Mouse (Mus musculus) testis, adult 2 months (tissue): Measurements from ENCODE around the gene Mall. TPM values are rescaled to one million over a fixed set of nuclear protein-coding genes. Genes with fewer than 3 reads are reported as not detected.

ENCODE experiments used
- H3K27ac ChIP-seq: fragments of 200-500 bp; 2 replicates; pipeline ENCODE4 v1.5.1; 2012; ENCODE audit warnings: low read depth, low read length; ENCODE audit not compliant: control insufficient read depth, insufficient read depth
- H3K27me3 ChIP-seq: fragments of 200-500 bp; 2 replicates; pipeline ENCODE4 v1.6.1; 2012; ENCODE audit warnings: mild to moderate bottlenecking, low read length, moderate library complexity; ENCODE audit not compliant: control insufficient read depth, insufficient read depth
- H3K36me3 ChIP-seq: fragments of 200-500 bp; 2 replicates; pipeline ENCODE4 v1.6.1; 2012; ENCODE audit warnings: mild to moderate bottlenecking, low read length; ENCODE audit not compliant: control insufficient read depth, insufficient read depth
- H3K4me1 ChIP-seq: fragments of 200-500 bp; 2 replicates; pipeline ENCODE4 v1.6.1; 2012; ENCODE audit warnings: low read length; ENCODE audit not compliant: control insufficient read depth, insufficient read depth
- H3K4me3 ChIP-seq: fragments of 200-500 bp; 2 replicates; pipeline ENCODE4 v1.5.1; 2012; ENCODE audit warnings: low read depth, mild to moderate bottlenecking, low read length, moderate library complexity, mixed read lengths; ENCODE audit not compliant: control insufficient read depth
- CTCF ChIP-seq: fragments of 200-500 bp; IDR thresholded peaks from 2 replicates; pipeline ENCODE4 v1.5.1; 2012; ENCODE audit warnings: low read depth, mild to moderate bottlenecking, inconsistent platforms, low read length, moderate library complexity; ENCODE audit not compliant: control insufficient read depth, insufficient read depth, insufficient replicate concordance
- POLR2A ChIP-seq: fragments of 200-500 bp; IDR thresholded peaks from 2 replicates; pipeline ENCODE4 v1.6.1; 2012; ENCODE audit warnings: low read depth, mild to moderate bottlenecking, inconsistent platforms, low read length, moderate library complexity; ENCODE audit not compliant: control insufficient read depth
- polyA plus RNA-seq: library from polyadenylated mRNA; depleted of rRNA; stranded (reverse); fragments of >200 nt; gene quantifications from 2 replicates; pipeline ENCODE4 v1.2.3, GENCODE M21; 2012; rRNA removed

Gene Mall
- polyA plus RNA-seq = 3.5 and 4.4 TPM in 2 replicates

DNA sequence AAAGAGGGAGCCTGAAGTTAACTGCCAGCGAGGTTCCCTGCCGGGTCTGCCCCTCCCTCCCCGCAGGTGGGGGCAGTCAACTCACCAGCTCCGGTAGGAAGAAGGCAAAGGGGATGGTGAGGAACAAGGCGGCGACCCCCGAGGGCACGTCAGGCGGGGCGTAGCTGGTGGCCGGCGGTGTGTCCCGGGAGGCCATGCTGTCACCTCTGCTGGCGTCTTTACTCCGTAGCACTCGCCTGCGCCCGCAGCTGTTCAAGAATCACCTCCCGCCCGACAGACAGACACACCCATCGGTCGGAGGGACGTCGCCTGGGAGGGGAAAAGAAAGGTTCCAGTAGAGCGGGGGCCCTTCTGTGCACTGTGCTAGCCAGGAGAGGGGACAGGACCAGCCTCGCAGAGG is at the start of gene Mall:
Mall (minus strand) TSS at position 262 of the 400 bp plus-strand sequence.
- peak within 1 kb of the TSS; percentile 67 for H3K4me3 ChIP-seq
- TF ChIP-seq POLR2A (no peak), CTCF (no peak)
- no peaks in the 10 kb centered on the region for H3K36me3 ChIP-seq
- no peaks in the 10 kb centered on the region for H3K27me3 ChIP-seq
- H3K27ac ChIP-seq = no peak within 1 kb of the TSS
- peaks cover 24% of the 10 kb centered on the region for H3K4me1 ChIP-seq

DNA sequence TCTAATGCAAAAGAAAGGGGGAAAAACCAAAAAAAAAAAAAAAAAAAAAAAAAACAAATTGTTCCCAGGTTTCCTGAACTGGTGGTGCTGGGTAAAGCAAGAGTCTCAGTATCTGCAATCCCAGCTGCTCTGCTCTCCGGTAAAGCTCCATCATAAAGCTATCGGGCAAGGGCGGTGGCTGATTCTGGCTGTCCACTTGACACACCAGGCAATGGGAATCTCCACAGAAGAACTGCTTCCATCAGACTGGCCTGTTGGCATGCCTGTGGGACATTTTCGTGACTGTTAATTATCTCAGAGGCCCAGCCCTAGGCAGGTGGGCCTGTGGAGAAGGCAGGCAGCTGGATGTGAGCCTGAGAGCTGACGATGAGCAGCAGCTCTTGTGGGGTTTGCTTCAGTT is 48.7 kb upstream of the Mall start:
- Histone ChIP-seq H3K4me3 (no peak overlapping the region), H3K36me3 (peaks cover 4% of the 10 kb centered on the region), H3K27ac (no peak overlapping the region), H3K27me3 (no peaks in the 10 kb centered on the region), H3K4me1 (no peaks in the 10 kb centered on the region)
- TF ChIP-seq CTCF (no peak), POLR2A (no peak)

DNA sequence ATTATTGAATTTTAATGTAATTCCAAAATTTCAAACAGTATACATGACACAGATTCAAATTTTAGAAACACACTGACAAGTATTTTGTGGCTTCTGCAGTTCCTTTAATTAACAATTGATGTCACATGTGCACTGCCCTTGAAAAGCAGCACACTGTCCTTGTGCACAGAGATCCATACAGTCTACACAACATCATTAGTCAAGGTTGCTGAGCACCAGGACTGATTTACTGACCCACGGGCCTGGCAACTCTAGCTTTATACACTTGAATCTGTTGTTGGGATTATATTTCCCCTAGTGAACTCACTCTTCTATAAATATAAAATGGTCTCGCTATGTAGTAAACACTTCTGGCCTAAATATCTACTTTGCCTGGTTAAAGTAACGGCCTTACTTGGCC is 45.3 kb upstream of the Mall start:
- Histone ChIP-seq H3K4me3 (no peak overlapping the region), H3K36me3 (peaks cover 7% of the 10 kb centered on the region), H3K27me3 (no peaks in the 10 kb centered on the region), H3K27ac (no peak overlapping the region), H3K4me1 (no peaks in the 10 kb centered on the region)
- TF ChIP-seq POLR2A = no peak

DNA sequence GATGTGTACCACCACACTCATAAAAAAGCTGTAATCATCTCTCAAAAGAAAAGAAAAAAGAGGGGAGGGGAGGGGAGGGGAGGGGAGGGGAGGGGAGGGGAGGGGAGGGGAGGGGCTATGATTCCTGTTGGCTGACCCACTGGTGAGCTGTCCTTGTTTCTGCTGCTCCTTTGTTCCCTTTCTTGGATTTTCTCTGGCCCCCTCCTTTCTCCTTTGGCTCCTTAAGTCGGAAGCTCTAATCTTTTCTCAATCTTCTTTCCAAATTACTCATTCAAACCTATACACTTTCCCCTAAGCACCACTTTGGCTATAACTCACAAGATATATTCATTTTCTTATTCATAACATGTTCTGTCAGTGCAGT is 44.8 kb upstream of the Mall start:
- Histone ChIP-seq H3K27ac (no peak overlapping the region), H3K36me3 (peaks cover 7% of the 10 kb centered on the region), H3K4me3 (no peak overlapping the region)

GRCm38 (mm10) chr2:127773938-127774577 is 44.3 kb upstream of the Mall start:
- TF ChIP-seq CTCF = no peak
- no peak for TF ChIP-seq POLR2A
- Histone ChIP-seq H3K36me3 (peaks cover 7% of the 10 kb centered on the region), H3K4me3 (no peak overlapping the region), H3K4me1 (no peaks in the 10 kb centered on the region), H3K27ac (no peak overlapping the region), H3K27me3 (no peaks in the 10 kb centered on the region)

More for the DNA sequence above, 44.8 kb upstream of the Mall start:
- Histone ChIP-seq H3K4me1 (no peaks in the 10 kb centered on the region), H3K27me3 (no peaks in the 10 kb centered on the region)
- no peak for TF ChIP-seq CTCF
- TF ChIP-seq POLR2A = no peak

DNA sequence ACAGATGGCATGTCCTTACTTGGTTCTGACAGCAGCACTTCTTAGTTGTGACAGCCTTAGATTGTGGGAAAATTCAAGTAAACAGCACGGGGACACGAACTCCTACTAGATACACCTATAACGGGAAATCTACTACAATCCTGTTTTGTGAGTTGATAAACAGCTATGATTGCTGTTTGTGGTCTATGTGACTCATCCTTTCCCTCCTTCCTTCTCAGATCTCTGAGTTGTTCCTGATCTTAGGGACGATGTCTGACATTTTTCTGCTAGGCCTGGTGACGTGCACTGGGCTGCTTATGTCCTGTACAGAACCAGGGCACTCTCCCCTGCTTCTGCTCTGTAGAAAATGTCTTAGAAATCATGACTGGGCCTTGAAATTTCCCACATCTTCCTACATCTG is 31.9 kb upstream of the Mall start:
- Histone ChIP-seq H3K27ac (no peak overlapping the region), H3K36me3 (no peaks in the 10 kb centered on the region), H3K4me3 (no peak overlapping the region), H3K4me1 (no peaks in the 10 kb centered on the region), H3K27me3 (no peaks in the 10 kb centered on the region)
- TF ChIP-seq CTCF (no peak), POLR2A (no peak)

- Histone ChIP-seq H3K4me3 (no peak overlapping the region), H3K27me3 (no peaks in the 10 kb centered on the region), H3K36me3 (no peaks in the 10 kb centered on the region; the same call in 1 of the 2 replicates), H3K27ac (no peak overlapping the region), H3K4me1 (no peaks in the 10 kb centered on the region)
- TF ChIP-seq POLR2A (no peak), CTCF (no peak)
Observed at GRCm38 (mm10) chr2:127760429-127761000, 30.8 kb upstream of the Mall start.
